Mouse (Mus musculus): ENCODE measurements around the gene Phrf1. TPM values are rescaled to one million over a fixed set of nuclear protein-coding genes. Genes with fewer than 3 reads are reported as not detected.
A peak's percentile ranks its signal among the peaks of the same experiment; 100 is the strongest.

The Phrf1 gene
- polyA plus RNA-seq, 1 experiment, result 99.9 TPM

DNA sequence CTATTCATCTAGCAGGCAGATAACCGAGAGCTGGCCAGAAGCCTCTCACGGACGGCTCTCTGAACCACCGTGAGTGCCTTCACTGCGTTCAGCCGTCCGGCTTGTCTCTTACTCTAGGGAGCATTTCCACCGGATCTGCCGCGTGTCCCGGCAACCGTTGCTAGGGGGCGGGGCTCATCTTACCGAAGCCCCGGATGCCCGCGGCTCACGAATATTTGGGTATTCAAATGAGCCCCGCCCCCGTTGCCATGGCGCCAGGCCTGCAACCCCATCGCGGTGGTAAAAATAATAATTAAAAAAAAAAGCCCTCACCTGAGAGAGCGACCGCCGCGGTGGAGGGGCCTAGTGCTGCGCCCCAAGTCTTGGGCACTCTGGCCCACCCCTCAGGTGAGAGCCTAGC is 33.8 kb upstream of the Phrf1 start:
- Histone ChIP-seq H3K4me3 (ENCODE audit: low read depth, low read length) (peak overlapping the region; percentile 82), H3K27me3 (ENCODE audit: control insufficient read depth, insufficient read depth, low read length, poor library complexity, severe bottlenecking) (no peaks in the 10 kb centered on the region), H3K4me1 (ENCODE audit: control insufficient read depth, insufficient read depth, low read length) (peaks cover 7% of the 10 kb centered on the region), H3K9me3 (replicated peaks; ENCODE audit: control insufficient read depth, insufficient read depth, low read length, poor library complexity, severe bottlenecking) (no peaks in the 10 kb centered on the region), H3K36me3 (ENCODE audit: control insufficient read depth, insufficient read depth, low read length, poor library complexity, severe bottlenecking) (peaks cover 11% of the 10 kb centered on the region), H3K27ac (ENCODE audit: insufficient read depth, low read length) (no peak overlapping the region), H3K9ac (ENCODE audit: low read depth, poor library complexity, severe bottlenecking) (peak overlapping the region; percentile 50)
- no peak for TF ChIP-seq POLR2A (IDR thresholded peaks at IDR 0.05; ENCODE audit: insufficient read depth, low read length)

DNA sequence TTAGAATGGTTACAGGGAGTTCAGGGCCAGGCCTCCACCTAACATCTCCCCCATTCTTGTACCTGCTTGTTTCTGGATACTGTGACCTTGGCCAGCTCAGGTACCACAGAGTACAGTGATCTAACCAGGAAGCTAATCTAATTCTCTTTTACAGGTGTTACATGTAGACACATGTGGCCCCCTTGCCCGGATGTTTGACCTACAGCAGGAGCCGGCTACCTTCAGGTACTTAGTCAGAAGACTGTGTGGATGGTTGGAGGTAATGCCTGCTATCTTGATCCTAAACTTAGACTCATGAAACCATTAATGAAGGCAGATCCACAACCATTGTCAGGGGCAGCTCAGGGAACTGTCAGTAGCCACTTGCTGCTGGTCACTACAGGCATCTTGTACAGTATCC is 32.8 kb upstream of the Phrf1 start:
- Histone ChIP-seq H3K9me3 (replicated peaks; ENCODE audit: control insufficient read depth, insufficient read depth, low read length, poor library complexity, severe bottlenecking) (no peaks in the 10 kb centered on the region), H3K9ac (ENCODE audit: low read depth, poor library complexity, severe bottlenecking) (0 out of 2 replicates have a peak overlapping the region, but pooled peaks have one; percentile 50), H3K36me3 (ENCODE audit: control insufficient read depth, insufficient read depth, low read length, poor library complexity, severe bottlenecking) (peaks cover 4% of the 10 kb centered on the region), H3K27ac (ENCODE audit: insufficient read depth, low read length) (no peak overlapping the region), H3K4me3 (ENCODE audit: low read depth, low read length) (no peak overlapping the region), H3K27me3 (ENCODE audit: control insufficient read depth, insufficient read depth, low read length, poor library complexity, severe bottlenecking) (no peaks in the 10 kb centered on the region), H3K4me1 (ENCODE audit: control insufficient read depth, insufficient read depth, low read length) (peaks cover 7% of the 10 kb centered on the region)
- TF ChIP-seq EP300 (IDR thresholded peaks at IDR 0.05; ENCODE audit: insufficient read depth, low read depth, low read length) (no peak), POLR2A (IDR thresholded peaks at IDR 0.05; ENCODE audit: insufficient read depth, low read length) (no peak), CTCF (IDR thresholded peaks at IDR 0.05; ENCODE audit: low read depth, low read length) (no peak)

DNA sequence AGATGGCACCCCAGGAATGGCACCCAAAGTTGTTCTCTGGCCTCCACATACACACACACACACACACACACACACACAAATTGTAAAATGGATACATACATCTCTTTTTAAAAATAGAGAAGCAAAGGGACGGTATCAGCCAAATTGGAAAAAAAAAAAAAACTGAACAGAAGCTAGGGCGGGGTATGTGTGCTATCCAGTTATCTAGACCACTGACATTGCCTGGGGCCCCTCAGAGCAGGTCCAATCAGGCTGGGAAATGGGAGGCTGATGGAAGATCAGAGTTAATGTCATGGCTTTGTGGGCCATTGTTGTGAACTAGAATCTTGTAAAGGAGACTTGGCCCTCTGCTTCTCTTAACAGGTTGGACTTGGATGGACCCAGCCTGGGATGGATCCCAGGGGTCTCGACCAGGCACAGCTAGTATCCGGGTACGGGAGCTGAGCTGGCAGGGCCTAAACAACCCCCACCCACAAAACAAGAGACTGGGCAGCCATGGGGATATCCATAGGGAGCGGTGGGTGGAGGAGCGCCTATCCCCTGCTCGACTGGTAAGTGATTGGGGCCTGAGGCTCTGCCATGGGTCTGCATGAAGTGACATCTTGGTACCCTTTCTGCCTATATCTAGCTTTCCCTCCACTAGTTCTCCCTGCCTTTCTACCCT is 31.8 kb upstream of the Phrf1 start:
- Histone ChIP-seq H3K9ac (ENCODE audit: low read depth, poor library complexity, severe bottlenecking) (no peak overlapping the region), H3K4me1 (ENCODE audit: control insufficient read depth, insufficient read depth, low read length) (peaks cover 7% of the 10 kb centered on the region), H3K9me3 (replicated peaks; ENCODE audit: control insufficient read depth, insufficient read depth, low read length, poor library complexity, severe bottlenecking) (no peaks in the 10 kb centered on the region), H3K4me3 (ENCODE audit: low read depth, low read length) (no peak overlapping the region), H3K27ac (ENCODE audit: insufficient read depth, low read length) (no peak overlapping the region), H3K36me3 (ENCODE audit: control insufficient read depth, insufficient read depth, low read length, poor library complexity, severe bottlenecking) (no peaks in the 10 kb centered on the region), H3K27me3 (ENCODE audit: control insufficient read depth, insufficient read depth, low read length, poor library complexity, severe bottlenecking) (no peaks in the 10 kb centered on the region)
- TF ChIP-seq POLR2A (IDR thresholded peaks at IDR 0.05; ENCODE audit: insufficient read depth, low read length), result no peak
- no peak for TF ChIP-seq CTCF (IDR thresholded peaks at IDR 0.05; ENCODE audit: low read depth, low read length)
- TF ChIP-seq EP300 (IDR thresholded peaks at IDR 0.05; ENCODE audit: insufficient read depth, low read depth, low read length), result no peak

DNA sequence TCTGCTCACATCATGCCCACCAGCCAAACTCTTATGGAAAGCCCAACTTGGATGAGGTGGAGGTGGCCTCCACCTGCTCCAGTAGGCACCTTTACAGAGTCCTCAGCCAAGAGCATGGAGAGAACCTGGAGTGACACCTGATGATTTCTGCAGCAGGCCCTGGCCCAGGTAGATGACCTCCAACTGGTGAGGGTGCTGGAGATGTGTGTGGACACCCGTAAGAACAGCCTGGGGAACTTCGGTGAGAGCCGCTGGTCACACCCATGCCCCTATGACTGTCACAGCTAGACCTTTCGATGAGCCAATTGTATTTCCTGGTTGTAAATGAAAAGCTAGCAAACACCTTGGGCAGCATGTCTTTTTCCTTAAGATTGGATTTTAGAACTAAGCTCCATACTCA is 30.5 kb upstream of the Phrf1 start:
- Histone ChIP-seq H3K9ac (ENCODE audit: low read depth, poor library complexity, severe bottlenecking) (no peak overlapping the region), H3K4me3 (ENCODE audit: low read depth, low read length) (no peak overlapping the region), H3K4me1 (ENCODE audit: control insufficient read depth, insufficient read depth, low read length) (no peaks in the 10 kb centered on the region), H3K36me3 (ENCODE audit: control insufficient read depth, insufficient read depth, low read length, poor library complexity, severe bottlenecking) (no peaks in the 10 kb centered on the region), H3K27ac (ENCODE audit: insufficient read depth, low read length) (no peak overlapping the region), H3K27me3 (ENCODE audit: control insufficient read depth, insufficient read depth, low read length, poor library complexity, severe bottlenecking) (no peaks in the 10 kb centered on the region), H3K9me3 (replicated peaks; ENCODE audit: control insufficient read depth, insufficient read depth, low read length, poor library complexity, severe bottlenecking) (no peaks in the 10 kb centered on the region)
- no peak for TF ChIP-seq EP300 (IDR thresholded peaks at IDR 0.05; ENCODE audit: insufficient read depth, low read depth, low read length)
- no peak for TF ChIP-seq CTCF (IDR thresholded peaks at IDR 0.05; ENCODE audit: low read depth, low read length)
- TF ChIP-seq POLR2A (IDR thresholded peaks at IDR 0.05; ENCODE audit: insufficient read depth, low read length), result no peak

DNA sequence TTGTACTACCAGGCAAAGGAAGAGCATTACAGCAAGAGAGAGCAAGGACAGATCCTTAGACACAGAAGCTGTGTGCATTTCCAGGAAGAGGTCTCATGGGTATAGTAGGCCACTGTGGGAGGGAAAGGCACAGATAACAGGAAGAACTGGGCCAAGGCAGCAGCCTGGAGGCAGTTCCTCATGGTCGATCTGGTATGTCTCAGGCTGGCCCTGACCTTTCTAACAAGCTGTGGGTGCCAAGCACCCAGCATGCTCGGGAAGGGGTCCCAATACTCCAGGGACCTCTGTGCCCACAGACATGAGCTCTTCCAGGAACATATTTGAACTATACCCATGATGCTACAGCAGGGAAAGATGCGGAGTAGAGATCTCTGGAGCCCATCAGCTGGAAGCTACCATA is 24.0 kb upstream of the Phrf1 start:
- TF ChIP-seq EP300 (IDR thresholded peaks at IDR 0.05; ENCODE audit: insufficient read depth, low read depth, low read length) (no peak), POLR2A (IDR thresholded peaks at IDR 0.05; ENCODE audit: insufficient read depth, low read length) (no peak), CTCF (IDR thresholded peaks at IDR 0.05; ENCODE audit: low read depth, low read length) (no peak)
- H3K4me3 ChIP-seq (ENCODE audit: low read depth, low read length), result no peak overlapping the region
- no peak overlapping the region for H3K27ac ChIP-seq (ENCODE audit: insufficient read depth, low read length)
- H3K27me3 ChIP-seq (ENCODE audit: control insufficient read depth, insufficient read depth, low read length, poor library complexity, severe bottlenecking), result no peaks in the 10 kb centered on the region
- no peaks in the 10 kb centered on the region for H3K36me3 ChIP-seq (ENCODE audit: control insufficient read depth, insufficient read depth, low read length, poor library complexity, severe bottlenecking)
- H3K9me3 ChIP-seq (replicated peaks; ENCODE audit: control insufficient read depth, insufficient read depth, low read length, poor library complexity, severe bottlenecking), result no peaks in the 10 kb centered on the region
- no peak overlapping the region for H3K9ac ChIP-seq (ENCODE audit: low read depth, poor library complexity, severe bottlenecking)
- no peaks in the 10 kb centered on the region for H3K4me1 ChIP-seq (ENCODE audit: control insufficient read depth, insufficient read depth, low read length)

DNA sequence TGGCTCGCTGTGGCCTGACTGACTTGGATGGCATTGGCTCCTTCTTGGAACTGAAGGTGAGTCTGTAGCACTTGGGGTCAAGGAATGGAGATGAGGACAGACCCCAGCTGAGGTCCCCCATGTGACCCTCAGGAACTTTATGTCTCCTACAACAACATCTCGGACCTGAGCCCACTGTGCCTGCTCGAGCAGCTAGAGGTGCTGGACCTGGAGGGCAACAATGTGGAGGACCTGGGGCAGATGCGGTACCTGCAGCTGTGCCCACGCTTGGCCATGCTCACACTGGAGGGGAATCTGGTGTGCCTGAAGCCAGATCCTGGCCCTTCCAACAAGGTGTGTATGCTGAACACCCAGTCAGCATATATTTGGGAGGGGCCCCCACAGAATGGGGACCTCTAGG is 23.1 kb upstream of the Phrf1 start:
- H3K4me3 ChIP-seq (ENCODE audit: low read depth, low read length), result no peak overlapping the region
- no peaks in the 10 kb centered on the region for H3K27me3 ChIP-seq (ENCODE audit: control insufficient read depth, insufficient read depth, low read length, poor library complexity, severe bottlenecking)
- no peaks in the 10 kb centered on the region for H3K9me3 ChIP-seq (replicated peaks; ENCODE audit: control insufficient read depth, insufficient read depth, low read length, poor library complexity, severe bottlenecking)
- no peaks in the 10 kb centered on the region for H3K4me1 ChIP-seq (ENCODE audit: control insufficient read depth, insufficient read depth, low read length)
- no peak overlapping the region for H3K9ac ChIP-seq (ENCODE audit: low read depth, poor library complexity, severe bottlenecking)
- H3K27ac ChIP-seq (ENCODE audit: insufficient read depth, low read length), result no peak overlapping the region
- H3K36me3 ChIP-seq (ENCODE audit: control insufficient read depth, insufficient read depth, low read length, poor library complexity, severe bottlenecking), result no peaks in the 10 kb centered on the region
- TF ChIP-seq EP300 (IDR thresholded peaks at IDR 0.05; ENCODE audit: insufficient read depth, low read depth, low read length), result no peak
- TF ChIP-seq POLR2A (IDR thresholded peaks at IDR 0.05; ENCODE audit: insufficient read depth, low read length), result no peak
- TF ChIP-seq CTCF (IDR thresholded peaks at IDR 0.05; ENCODE audit: low read depth, low read length), result no peak
